Mouse (Mus musculus): Measurements from ENCODE around the gene Meis2. TPM values are rescaled to one million over a fixed set of nuclear protein-coding genes. Genes with fewer than 3 reads are reported as not detected.
A peak's percentile ranks its signal among the peaks of the same experiment; 100 is the strongest.

Meis2 gene
- polyA plus RNA-seq, 1 experiment from 2014 or later: 65.7 TPM

GRCm38 (mm10) chr2:115857123-115858080, 208.2 kb downstream of the Meis2 start:
- Histone ChIP-seq H3K36me3 (no peaks in the 10 kb centered on the region), H3K4me1 (peaks cover 80% of the 10 kb centered on the region), H3K4me3 (peak overlapping the region; percentile 50), H3K27ac (peak overlapping the region; percentile 74), H3K9me3 (replicated peaks) (no peaks in the 10 kb centered on the region), H3K27me3 (ENCODE audit: low read depth, poor library complexity, severe bottlenecking) (peaks cover 81% of the 10 kb centered on the region)
- WGBS: 4% methylated on average over 11 of the region's 11 CpGs
- no peak for DNase-seq (ENCODE audit: low spot score)

- Histone ChIP-seq H3K27ac (no peak overlapping the region), H3K27me3 (ENCODE audit: low read depth, poor library complexity, severe bottlenecking) (peaks cover 83% of the 10 kb centered on the region), H3K4me3 (peak overlapping the region; percentile 41), H3K4me1 (peaks cover 87% of the 10 kb centered on the region), H3K9me3 (replicated peaks) (no peaks in the 10 kb centered on the region), H3K36me3 (no peaks in the 10 kb centered on the region)
- peak; percentile 53 for DNase-seq (ENCODE audit: low spot score)
- 2% methylated on average over 13 of the region's 13 CpGs for WGBS
These were observed 209.1 kb downstream of the Meis2 start for GRCm38 (mm10) chr2:115856401-115857073.

DNA sequence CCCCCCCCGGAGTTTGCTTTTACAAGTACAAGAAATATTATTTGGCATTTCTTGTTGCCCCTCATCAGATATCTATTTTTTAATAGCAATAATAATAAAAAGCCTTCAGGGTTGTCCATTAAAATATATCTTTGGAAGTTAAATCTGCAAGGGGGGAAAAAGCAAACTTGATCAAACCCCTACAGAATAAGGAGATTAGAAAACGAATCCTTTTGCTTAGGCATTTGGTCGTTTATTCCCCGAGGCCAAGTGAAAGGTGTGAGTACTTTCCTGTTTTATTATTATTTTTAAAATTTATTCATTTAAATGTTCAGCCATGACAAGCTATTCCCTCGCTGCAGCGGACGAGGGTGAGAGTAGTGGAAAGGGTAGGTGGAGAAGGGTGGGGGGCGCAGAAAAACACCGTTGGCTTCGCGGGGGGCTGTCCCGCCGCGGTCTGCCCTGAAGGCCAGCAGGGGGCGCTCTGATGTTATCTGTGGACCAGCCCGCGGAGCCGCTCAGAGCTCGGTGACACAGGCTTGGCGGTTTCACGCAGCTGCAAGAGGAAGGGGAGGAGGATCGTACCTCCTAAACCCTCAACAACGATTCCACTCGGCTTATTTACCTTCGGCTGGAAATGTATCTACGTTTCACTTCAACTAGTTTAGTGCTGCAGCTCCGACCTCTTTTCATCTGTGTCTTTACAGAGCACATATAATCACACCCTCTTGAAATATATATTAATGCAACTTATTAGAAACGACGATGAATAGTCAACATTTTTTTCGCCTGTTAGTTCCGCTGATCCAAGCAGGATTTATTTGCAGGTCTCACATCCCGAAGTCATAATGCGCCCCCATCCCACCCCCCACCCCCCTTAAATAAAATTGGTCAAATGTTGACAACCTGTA, 209.9 kb downstream of the Meis2 start:
- Histone ChIP-seq H3K36me3 (no peaks in the 10 kb centered on the region), H3K9me3 (replicated peaks) (no peaks in the 10 kb centered on the region), H3K27ac (no peak overlapping the region), H3K4me3 (peak overlapping the region; percentile 41), H3K27me3 (ENCODE audit: low read depth, poor library complexity, severe bottlenecking) (peaks cover 83% of the 10 kb centered on the region), H3K4me1 (peaks cover 86% of the 10 kb centered on the region)
- DNase-seq (ENCODE audit: low spot score): peak; percentile 96
- 1% methylated on average over 33 of the region's 33 CpGs for WGBS

- WGBS: under 1% methylated on average over 25 of the region's 25 CpGs
- Histone ChIP-seq H3K4me3 (peak overlapping the region; percentile 41), H3K4me1 (peaks cover 86% of the 10 kb centered on the region), H3K27me3 (ENCODE audit: low read depth, poor library complexity, severe bottlenecking) (peaks cover 82% of the 10 kb centered on the region), H3K36me3 (no peaks in the 10 kb centered on the region), H3K27ac (peak overlapping the region; percentile 74), H3K9me3 (replicated peaks) (no peaks in the 10 kb centered on the region)
- peak; percentile 56 for DNase-seq (ENCODE audit: low spot score)
These were observed 210.8 kb downstream of the Meis2 start for GRCm38 (mm10) chr2:115854828-115855311.

DNA sequence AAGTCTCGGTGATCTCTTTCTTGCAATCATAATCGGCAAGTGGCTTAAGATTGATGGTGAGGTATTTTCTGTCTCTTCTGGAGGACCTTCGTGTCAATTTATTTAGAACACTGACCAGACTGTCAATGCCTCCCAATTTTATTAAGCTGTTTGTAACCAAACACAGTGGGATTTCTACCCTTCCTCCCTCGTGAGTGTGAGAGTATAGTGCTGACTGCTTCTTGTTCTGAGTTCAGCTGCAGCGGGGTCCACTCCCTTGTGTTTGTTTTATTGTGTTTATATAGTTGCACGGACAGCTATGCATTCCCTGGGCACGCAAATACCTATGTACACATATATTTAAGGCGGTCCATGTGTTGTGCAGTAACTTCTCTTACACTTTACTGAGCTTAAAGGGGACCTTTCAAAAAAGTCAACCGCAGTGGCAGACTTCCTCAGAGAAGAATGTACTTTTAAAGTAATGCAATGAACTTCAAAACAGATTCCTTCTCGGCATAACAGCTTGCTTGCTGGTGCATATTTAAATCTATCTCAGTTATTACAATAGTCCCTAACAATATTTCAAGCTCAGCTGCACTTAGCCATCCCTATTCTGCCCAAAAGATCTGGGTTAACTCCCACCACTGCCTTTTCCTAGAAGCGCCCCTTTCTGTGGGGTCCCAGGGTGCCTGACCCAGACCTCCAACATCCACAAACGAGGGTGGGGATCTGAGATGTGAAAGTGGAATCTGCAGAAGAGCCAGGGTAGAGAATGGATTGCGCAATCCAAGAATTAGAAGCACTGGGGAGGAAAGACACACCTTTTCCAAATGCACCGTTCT, 211.4 kb downstream of the Meis2 start:
- no peak for DNase-seq (ENCODE audit: low spot score)
- WGBS: 6% methylated on average over 14 of the region's 14 CpGs

DNA sequence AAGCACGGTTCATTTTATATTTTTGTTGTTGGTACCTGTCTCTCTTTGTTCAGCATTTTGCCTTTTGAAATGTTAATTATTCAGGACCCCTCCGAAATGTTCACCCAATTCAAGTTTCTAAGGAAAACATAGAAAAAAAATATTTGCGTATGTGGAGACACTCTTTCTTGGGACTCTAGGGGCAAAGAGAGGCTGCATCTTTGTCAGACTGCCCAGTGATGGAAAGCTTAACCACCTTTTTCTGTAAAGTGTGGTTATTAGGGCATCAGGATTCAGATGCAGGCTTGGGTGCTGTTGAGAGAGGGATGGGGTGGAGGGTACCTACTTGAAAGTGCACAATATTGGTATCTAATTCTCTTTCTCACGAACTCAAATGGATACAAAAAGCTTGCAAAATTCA, 212.4 kb downstream of the Meis2 start:
- DNase-seq (ENCODE audit: low spot score): no peak
- H3K4me3 ChIP-seq: peak overlapping the region; percentile 46; the same call in 1 of the 2 replicates
- 16% methylated on average over 4 of the region's 4 CpGs for WGBS
- no peaks in the 10 kb centered on the region for H3K9me3 ChIP-seq (replicated peaks)
- H3K27ac ChIP-seq: peak overlapping the region; percentile 63; the same call in 1 of the 2 replicates
- H3K4me1 ChIP-seq: peaks cover 82% of the 10 kb centered on the region
- no peaks in the 10 kb centered on the region for H3K36me3 ChIP-seq
- peaks cover 70% of the 10 kb centered on the region for H3K27me3 ChIP-seq (ENCODE audit: low read depth, poor library complexity, severe bottlenecking)

More for the DNA sequence above, 211.4 kb downstream of the Meis2 start:
- Histone ChIP-seq H3K4me3 (peak overlapping the region; percentile 41), H3K27ac (peak overlapping the region; percentile 74; the same call in 1 of the 2 replicates), H3K9me3 (replicated peaks) (no peaks in the 10 kb centered on the region), H3K36me3 (no peaks in the 10 kb centered on the region), H3K4me1 (peaks cover 85% of the 10 kb centered on the region), H3K27me3 (ENCODE audit: low read depth, poor library complexity, severe bottlenecking) (peaks cover 75% of the 10 kb centered on the region)

- Histone ChIP-seq H3K9me3 (replicated peaks) (no peaks in the 10 kb centered on the region), H3K27ac (peak overlapping the region; percentile 63), H3K36me3 (no peaks in the 10 kb centered on the region), H3K27me3 (ENCODE audit: low read depth, poor library complexity, severe bottlenecking) (peaks cover 64% of the 10 kb centered on the region), H3K4me1 (peaks cover 76% of the 10 kb centered on the region), H3K4me3 (peak overlapping the region; percentile 46)
- under 1% methylated on average over 22 of the region's 22 CpGs for WGBS
- peak; percentile 72 for DNase-seq (ENCODE audit: low spot score)
These were observed 213.0 kb downstream of the Meis2 start for GRCm38 (mm10) chr2:115852615-115853014.

DNA sequence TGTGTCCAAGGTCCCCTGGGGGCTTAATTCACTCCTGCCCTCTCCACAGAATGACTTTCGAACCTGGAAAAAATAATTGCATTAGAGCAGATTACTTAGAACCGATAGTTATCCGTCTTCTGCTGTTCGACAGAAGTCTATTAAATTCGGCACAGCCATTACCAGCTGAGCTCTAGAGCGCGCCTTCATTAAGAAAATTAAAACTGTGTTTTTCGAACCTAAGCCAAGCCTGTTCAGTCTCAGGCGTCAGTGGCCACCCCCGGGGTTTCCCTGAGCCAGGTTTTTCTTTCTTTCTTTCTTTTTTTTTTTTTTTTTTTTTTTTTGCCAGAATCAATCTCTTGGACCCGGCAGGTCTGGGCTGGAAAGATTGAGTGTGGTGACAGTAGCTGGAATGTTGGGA, 213.5 kb downstream of the Meis2 start:
- H3K9me3 ChIP-seq (replicated peaks): no peaks in the 10 kb centered on the region
- 16% methylated on average over 11 of the region's 11 CpGs for WGBS
- peak overlapping the region; percentile 46 for H3K4me3 ChIP-seq
- H3K4me1 ChIP-seq: peaks cover 71% of the 10 kb centered on the region
- DNase-seq (ENCODE audit: low spot score): no peak
- H3K27me3 ChIP-seq (ENCODE audit: low read depth, poor library complexity, severe bottlenecking): peaks cover 59% of the 10 kb centered on the region
- peak overlapping the region; percentile 63 for H3K27ac ChIP-seq
- no peaks in the 10 kb centered on the region for H3K36me3 ChIP-seq

DNA sequence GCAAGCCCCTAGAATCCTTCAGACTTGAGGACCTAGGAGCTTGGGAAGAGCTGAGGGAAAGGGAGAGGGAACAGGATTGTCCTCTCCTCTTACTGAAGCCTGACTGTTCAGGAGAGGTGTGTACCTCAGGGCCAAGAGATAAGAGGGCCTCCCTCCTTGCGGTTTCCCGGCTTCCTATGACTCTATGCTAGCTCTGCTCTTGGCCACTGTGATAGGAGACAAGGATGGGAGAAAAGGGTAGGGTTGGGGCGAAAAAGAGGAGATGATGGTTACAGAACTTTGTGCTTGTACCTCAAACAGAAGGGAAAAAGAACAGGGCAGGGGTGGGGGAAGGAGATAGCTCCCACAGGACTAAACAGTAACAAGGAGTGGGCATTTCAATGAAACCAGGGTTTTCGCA, 214.7 kb downstream of the Meis2 start:
- Histone ChIP-seq H3K4me1 (peaks cover 62% of the 10 kb centered on the region), H3K9me3 (replicated peaks) (no peaks in the 10 kb centered on the region), H3K36me3 (no peaks in the 10 kb centered on the region), H3K4me3 (no peak overlapping the region), H3K27me3 (ENCODE audit: low read depth, poor library complexity, severe bottlenecking) (peaks cover 58% of the 10 kb centered on the region), H3K27ac (no peak overlapping the region)
- 88% methylated on average over 4 of the region's 4 CpGs for WGBS
- no peak for DNase-seq (ENCODE audit: low spot score)

DNA sequence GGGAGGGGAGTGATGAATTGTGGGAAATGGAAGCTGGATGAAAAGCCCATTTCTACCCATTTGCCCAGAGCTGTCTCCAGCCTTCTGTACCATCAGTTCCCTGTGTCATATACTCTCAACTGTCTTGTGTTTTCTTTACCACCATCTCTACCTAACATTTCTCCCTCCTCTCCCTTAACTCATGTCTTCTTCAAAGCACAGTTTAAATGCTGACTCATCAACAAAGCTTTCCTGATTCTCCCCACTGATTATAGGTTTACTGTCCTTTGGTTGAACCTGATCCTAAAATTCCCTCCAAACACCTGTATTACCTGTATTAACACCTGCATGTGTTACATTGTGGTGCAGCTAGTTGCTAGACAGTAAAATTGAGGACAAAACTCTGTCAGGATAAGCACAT, 222.8 kb downstream of the Meis2 start:
- no peaks in the 10 kb centered on the region for H3K27me3 ChIP-seq (ENCODE audit: low read depth, poor library complexity, severe bottlenecking)
- no peaks in the 10 kb centered on the region for H3K9me3 ChIP-seq (replicated peaks)
- DNase-seq (ENCODE audit: low spot score): no peak
- H3K4me1 ChIP-seq: no peaks in the 10 kb centered on the region
- no peaks in the 10 kb centered on the region for H3K36me3 ChIP-seq
- H3K4me3 ChIP-seq: no peak overlapping the region
- no peak overlapping the region for H3K27ac ChIP-seq

- 88% methylated on average over 2 of the region's 2 CpGs for WGBS
- Histone ChIP-seq H3K36me3 (no peaks in the 10 kb centered on the region), H3K9me3 (replicated peaks) (no peaks in the 10 kb centered on the region), H3K27ac (no peak overlapping the region), H3K4me1 (no peaks in the 10 kb centered on the region), H3K4me3 (no peak overlapping the region), H3K27me3 (ENCODE audit: low read depth, poor library complexity, severe bottlenecking) (no peaks in the 10 kb centered on the region)
- DNase-seq (ENCODE audit: low spot score): no peak
These were observed 229.6 kb downstream of the Meis2 start for GRCm38 (mm10) chr2:115836034-115836433.

All from limb, embryonic 10.5 days (tissue).